Mouse (Mus musculus) megakaryocyte-erythroid progenitor cell, adult 5-6 weeks (primary cell): ENCODE results near the gene Pgd. TPM values are rescaled to one million over a fixed set of nuclear protein-coding genes. Genes with fewer than 3 reads are reported as not detected.
"Not testable (repeated sequence)": the region's sequence is repeated elsewhere in the genome, so short reads cannot be mapped to it uniquely, and the experiment has no call there.

Source experiments
- ATAC-seq: replicated peaks from 2 replicates; pipeline ENCODE4 v1.8.0; 2016; ENCODE audit warnings: mild to moderate bottlenecking, inconsistent platforms; ENCODE audit not compliant: severe bottlenecking, poor library complexity, low FRiP score, low TSS enrichment
- total RNA-seq, 2 experiments: library from RNA; stranded (forward) in 1 of 2; stranded (reverse) in 1 of 2; fragments of 200-1000, 215-1000 nt in 1 of 2; fragments of >200 nt in 1 of 2; fragmentation: Nextera tagmentation in 1 of 2; gene quantifications; 2 replicates each; pipeline ENCODE4 v1.2.3; 2014 to 2017

The Pgd gene
- total RNA-seq, 2 experiments from 2014 or later: 42.4 to 59.1 TPM

DNA sequence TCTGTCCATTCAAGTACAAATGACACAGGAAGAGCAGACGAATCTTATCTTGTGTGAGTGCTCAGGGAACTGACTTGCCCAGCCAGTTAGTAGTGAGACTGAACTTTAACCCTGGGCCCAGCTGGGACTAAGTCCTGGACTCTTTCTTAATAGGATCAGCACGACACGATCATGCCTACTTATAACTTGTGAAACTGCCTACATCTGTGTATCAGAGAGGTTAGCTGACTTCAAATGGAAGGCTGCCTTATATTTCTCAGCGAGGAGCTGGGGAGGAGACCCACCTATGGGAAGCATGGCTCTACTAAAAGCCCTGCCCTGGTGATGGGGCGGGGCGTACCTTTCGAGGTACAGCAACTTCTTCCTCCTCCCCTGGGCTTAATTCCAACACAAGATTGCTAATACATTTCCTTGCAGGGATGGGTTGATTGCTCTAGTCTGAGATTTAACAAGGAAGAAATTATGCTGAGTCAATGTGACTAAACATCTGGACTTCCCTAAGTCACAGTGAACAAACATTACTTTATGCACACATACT, 3.9 kb upstream of the Pgd start:
- no peak for ATAC-seq

DNA sequence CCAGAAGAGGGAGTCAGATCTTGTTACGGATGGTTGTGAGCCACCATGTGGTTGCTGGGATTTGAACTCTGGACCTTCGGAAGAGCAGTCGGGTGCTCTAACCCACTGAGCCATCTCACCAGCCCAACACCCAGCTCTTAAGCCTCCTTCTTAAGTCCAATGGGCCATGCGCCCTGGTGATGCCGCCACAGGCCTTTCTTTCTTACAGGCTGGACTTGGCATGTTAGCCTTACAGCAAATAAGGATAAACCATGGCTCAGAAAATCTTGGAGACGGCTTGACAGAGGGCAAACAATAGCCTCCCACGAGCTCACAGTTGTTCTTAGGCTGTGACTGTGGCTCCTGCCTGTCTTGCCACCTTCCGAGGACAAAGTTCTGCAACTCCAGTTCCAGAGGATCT, 3.4 kb upstream of the Pgd start:
- ATAC-seq: not testable (repeated sequence)

DNA sequence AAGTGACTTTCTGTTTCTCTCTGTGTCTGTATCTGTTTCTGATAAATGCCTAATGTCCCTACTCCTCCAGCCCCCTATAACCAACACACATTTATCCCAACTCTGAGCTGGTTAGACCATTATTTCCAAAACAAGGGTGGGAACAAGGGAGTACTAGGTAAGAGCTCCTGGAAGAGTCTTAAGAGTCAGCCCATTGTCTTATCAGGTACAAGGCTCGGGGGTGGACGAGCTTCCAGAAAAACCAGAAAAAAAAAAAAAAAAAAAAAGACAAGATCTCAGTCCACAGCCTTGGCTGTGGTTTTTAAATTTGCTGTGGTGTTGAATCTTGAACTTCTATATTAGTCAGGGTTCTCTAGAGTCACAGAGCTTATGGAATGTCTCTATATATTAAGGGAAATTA, 1.4 kb upstream of the Pgd start:
- no peak for ATAC-seq

DNA sequence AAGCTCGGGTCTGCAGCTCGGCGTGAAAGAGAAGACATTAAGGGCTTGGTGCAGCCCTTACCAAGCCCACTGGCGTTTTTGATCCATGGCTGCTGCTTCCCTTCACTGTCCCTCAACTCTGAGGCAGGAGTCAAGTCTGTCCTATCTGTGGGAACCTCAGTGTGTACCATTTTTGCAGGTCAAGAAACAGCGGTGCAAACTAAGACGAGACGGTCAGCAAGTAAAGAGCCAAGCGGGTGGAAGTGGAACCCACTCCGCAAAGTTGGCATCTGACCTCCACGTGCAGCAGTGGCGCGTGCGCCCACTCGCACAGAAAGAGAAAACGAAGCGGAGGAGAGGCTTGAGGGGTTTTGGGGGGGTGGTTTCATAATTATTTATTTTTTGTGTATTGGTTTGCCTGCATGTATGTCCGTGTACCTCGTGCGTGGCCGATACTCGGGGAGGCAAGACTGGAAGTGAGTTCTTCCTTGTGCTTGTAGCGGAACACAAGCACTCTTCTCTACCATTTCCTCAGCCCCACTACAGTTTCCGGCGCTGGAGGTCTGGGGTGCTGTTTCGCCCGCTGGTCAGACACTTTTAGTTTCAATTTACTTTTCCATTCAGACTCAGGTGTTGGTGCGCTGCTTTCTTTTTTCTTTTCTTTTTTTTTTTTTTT, 513 bp upstream of the Pgd start:
- 0 out of 2 replicates have a peak, but pooled peaks have one; percentile 13 for ATAC-seq

DNA sequence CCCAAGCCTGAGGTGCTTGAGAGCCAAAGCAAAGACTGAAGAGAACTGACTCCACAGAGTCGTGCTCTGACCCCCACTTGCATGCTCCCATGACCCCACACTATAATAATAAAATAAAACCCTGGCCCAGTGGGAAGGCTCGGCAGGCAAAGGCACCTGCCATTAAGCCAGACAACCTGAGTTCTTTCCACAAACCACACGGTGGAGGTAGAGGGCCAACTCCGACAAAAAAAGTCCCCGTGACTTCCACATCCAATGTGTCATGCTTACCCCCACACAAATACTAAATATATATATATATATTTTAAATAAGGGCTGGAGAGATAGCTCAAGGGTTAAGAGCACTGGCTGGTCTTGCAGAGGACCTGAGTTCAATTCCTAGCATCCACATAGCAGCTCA, 2.4 kb downstream of the Pgd start:
- no peak for ATAC-seq

DNA sequence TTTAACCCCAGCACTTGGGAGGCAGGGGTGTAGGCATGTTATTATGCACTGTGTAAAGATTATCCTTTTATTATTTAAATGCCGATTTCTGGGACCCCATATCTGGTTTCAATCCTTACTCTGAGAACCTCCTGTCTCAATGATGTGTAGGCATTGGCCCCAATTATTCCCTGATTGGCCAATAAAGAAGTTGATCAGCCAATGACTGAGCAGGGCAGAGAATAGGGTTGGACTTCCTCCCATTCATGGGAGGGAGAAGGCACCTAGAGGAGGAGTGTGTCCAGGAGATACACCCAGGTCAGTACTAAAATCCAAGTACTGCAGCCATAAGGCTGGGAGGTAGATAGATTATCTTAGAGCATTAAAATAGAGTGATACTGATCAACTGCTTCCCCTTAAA, 3.4 kb downstream of the Pgd start:
- ATAC-seq: no peak

DNA sequence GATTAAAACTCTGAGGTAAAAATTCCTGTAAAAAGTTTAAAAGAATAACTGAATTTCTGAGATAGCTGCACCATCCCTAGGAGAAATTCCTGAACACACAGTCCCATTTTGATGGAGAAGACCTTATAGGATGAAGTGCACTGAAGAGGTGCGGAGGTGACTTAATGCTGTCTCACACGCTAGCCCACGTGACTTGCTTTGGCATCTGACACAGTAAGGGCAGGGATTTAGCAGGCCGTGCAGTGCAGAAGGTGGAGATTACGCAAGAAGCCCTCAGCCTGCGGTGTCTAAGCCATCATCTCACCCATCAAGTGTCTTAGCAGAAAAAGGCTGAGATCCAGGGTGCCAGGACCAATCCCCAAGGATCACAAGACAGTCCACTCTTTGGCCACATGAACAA, 5.4 kb downstream of the Pgd start:
- ATAC-seq: no peak

DNA sequence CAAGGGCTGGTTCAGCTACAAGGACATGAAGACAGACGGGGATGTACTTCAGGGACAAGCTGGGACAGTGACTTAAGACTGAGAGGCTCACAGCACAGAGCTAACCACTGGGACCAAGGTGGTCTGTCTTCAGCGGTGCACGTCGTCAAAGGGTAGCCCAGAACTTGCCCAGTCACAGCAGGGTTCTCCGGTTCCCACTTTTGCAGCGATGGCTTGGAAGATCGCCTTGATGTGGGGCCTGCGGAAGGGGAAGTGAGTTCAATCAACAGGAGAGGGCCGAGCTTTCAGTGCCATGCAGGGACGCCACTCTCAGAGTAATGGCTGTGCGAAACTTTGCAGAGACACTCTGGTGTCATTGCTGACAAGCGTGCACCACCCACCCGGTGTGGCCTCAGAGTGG, 6.7 kb downstream of the Pgd start:
- ATAC-seq: no peak

DNA sequence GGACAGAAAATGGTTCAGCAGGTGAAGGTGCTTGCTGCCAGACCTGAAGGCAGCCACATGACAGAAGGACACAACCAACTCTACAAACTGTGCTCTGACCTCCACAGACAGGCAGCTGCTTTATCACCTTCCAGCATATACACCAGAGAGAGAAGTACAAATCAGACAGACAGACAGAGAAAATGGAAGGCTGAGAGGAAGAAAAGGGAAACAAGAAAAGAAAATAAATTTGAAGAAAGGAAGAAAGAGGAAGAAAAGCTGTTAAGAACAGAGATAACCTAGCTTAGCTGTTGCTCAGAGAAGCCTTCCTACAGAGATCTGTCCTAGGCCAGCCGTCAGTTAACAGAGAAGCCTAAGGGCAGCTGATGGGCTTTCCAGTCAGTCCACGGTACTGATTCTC, 7.4 kb downstream of the Pgd start:
- no peak for ATAC-seq

DNA sequence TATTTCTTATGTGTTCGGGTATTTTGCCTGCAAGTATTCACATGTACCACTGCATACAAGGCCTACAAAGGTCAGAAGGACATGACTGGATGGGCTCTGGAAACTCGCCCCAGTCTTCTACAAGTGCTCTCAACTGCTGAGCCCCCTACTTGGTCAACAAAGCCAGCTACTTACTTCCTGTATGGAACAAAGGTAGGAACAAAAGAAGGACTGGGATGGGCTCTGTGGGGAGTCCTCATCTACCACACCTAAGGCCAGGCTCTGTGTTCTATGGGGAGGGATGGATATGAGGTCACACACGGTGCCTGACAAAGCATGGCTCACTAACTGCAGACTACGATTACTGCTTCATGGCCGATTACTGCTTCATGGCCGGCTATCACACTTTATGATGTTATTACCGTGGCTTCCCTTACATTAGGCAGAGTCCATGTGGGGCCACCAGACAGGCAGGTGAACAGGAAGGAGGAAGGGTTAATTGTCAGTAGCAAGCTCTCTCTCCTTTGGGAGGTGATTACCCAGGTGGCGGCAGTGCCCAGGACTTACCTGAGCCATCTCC, 9.1 kb downstream of the Pgd start:
- ATAC-seq: no peak

DNA sequence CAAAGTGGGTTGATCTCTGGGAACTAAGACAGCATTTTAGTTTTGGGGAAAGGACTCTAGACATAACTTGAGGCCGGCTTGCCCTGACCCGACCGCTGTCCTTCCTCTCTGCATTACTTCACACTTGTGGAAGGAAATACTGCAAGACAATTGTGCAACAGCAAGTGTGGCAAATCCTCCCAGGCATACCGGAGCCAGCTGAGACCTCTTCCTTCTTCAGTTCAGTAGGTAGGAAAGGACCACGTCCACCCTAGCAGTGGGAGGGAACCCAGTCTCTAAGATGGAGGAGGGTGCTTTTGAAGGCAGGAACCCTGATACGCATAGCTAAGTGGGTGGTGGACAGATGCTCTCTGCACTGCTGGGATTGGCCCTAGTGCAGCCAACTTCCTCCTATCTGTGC, 10.9 kb downstream of the Pgd start:
- ATAC-seq: no peak

DNA sequence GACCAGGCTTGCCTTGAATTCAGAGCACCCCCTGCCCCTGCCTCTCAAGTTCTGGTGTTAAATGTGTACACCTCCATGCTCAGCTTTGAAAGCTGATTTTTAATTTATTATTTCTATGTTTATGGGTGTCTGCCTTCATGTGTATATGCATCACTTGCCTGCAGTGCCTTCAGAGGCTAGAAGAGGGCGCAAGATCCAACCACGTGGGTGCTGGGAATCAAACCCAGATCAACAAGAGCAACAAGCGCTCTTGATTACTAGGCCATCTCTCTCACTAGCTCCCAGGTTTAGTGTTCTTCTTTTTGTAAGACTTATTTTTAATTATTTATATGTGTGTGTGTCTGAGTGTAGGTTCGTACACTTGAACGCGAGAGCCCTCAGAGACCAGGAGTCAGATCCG, 11.7 kb downstream of the Pgd start:
- no peak for ATAC-seq

DNA sequence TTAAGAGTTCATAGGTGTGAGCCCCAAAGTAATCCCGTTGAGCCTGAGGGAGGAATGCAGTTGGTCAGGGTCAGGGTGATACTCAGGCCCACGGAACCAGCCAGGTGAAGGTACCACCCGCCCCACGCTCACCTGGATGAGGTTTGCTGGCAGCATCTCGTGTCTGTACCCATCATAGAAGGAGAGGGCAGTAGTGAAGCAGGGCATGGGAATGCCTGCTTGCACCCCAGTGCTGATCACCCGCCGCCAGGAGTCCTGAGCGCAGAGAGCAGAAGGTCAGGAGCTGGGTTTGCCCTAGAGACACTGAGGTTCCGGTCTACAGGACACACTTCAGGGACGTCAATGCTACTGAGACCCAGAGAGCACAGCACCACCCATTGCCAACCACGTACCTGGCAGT, 15.8 kb downstream of the Pgd start:
- ATAC-seq: no peak

DNA sequence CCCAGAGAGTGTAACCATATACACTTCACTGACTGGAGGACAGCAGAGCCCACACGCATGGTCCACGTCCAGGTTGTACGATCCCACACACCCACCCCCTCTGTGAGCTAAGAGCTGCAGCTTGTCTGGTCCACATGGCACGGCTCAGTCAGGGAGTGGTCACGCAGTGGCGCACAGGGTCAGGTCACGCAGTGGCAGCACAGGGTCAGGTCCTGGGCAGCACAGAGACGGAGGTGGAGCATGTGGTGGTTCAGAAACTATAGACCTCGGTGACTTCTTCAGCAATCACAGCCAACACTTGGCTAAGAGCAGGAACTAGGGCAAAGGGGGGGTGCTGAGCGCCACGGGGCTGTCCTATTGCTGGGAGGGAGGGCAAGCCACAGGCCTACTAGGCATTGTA, 16.3 kb downstream of the Pgd start:
- ATAC-seq: no peak

DNA sequence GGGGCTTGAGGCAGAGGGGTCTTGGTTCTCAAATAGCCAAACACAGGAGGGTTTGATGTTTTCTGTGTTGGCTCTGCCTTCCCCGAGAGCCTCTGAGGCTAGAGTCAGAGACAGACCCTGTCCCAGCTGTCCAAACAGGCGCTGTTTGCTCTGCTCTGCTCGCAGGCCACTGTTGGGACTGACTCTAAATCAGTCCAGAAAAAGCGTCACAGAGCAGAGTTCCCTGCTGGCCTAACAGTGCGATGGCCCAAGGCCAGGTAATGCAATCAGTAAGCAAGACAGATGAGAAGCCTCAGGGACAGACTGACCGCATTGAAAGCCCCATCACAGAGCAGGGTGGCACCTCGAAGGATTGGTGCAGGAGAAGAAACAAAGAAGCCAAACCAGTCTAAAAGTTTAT, 17.0 kb downstream of the Pgd start:
- ATAC-seq: no peak

DNA sequence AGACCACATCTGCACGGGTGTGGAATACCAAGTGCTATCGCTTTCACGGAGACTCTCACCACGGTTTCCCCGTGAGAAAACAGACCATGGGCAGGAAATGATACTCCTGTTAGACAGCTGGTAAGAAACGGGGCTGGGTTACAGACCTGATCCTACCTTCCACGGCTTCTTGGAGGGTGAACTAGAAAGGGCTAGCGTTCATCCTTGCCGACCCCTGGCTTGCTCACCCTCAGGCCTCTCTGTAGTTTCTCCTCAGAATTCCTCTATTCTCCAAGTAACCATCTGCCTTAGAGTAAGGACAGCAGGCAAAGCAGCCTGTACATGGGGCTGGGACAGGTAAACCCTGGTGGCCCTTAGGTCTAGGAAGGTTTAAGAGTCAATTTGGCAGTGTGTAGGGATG, 17.4 kb downstream of the Pgd start:
- no peak for ATAC-seq

DNA sequence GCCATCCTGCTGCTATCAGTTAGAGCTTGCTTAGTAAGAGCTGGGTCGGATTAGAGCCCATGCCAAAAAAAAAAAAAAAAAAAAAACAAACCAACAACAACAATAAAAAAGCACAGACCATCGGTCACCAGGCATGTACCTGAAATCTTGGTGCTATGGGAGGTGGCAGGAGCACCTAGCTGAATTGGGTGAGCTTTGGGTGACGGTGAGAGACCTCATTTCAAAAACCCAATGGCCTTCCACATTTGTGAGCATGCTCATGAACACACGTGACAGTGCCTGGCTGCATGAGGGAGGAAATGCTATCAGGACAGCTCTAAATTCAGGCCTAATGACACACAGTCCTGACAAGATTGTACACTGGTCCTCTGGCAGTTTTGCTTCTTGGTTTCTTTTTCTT, 18.5 kb downstream of the Pgd start:
- no peak for ATAC-seq

DNA sequence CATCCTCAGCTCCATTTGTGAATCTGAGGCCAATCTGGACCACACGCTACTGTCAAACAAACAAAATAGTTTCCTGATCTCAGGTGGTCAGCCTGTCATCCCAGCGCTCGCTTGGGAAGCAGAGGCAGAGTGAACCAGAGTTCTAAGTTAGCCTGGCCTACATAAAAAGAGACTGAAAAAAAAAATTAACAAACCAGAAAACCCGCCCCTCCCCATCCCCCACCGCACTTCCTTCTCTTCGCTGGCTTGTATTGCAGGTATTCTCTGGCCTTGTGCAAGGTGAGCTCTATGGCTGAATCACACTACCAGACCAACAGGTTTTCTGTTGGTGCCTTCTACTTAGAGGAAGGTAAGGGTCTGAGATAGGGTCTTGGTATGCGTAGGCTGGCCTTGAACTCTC, 19.0 kb downstream of the Pgd start:
- no peak for ATAC-seq

DNA sequence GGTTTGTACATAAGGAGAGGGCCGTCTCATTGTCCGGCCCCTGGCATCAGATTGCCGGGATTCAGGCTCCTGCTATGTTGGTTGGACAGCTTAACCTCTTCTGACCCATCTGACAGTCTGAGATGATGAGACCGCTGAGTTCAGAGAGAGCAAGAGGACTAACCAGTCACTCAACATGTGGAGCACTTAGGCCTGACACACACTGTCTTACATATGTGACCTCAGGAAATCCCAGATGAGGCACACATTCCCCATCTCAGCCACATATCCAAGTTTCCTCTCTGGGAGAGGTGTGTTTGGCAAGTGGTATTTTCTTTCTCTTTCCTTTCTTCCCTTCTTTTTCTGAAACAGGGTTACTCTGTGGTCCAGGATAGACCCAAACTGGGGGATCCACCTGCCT, 21.4 kb downstream of the Pgd start:
- ATAC-seq: no peak

DNA sequence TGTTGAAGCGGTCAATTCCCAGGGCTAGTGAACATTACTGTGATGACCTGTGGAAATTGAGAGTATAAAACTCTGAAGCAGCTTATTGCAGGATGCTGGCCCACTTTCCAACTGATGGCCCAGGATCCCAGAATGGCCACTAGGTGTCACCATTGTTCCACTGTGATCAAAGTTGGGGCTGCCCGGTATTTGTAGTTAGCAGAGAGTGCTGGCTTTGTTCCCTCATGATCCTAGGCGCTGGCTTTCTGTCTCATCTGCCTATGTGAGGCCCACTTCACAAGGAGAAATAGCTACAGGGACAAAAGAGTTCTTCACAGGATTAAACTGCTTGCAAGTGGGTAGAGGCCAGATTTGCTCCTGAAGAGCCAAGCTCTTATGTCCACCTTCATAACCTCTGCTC, 22.1 kb downstream of the Pgd start:
- ATAC-seq: peak; percentile 89

DNA sequence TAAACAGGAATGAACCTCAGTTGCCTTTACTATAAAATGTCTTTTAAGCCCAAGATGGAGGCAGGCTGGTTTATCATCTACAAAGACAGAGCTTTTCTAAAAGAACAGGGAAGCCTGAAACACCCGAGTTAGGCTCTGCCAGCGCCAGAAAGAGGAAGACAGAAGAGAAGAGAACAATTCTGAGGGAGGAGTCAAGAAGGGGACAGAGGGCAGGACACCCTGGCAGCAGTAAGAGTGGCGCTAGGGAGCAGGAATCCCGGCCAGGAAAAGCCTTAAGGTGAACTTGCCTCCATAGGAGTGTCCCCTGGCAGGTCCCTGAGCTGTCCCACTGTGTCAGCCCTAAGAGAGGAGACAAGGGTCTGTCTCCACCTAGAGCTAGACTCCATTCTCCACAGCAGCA, 23.0 kb downstream of the Pgd start:
- no peak for ATAC-seq

DNA sequence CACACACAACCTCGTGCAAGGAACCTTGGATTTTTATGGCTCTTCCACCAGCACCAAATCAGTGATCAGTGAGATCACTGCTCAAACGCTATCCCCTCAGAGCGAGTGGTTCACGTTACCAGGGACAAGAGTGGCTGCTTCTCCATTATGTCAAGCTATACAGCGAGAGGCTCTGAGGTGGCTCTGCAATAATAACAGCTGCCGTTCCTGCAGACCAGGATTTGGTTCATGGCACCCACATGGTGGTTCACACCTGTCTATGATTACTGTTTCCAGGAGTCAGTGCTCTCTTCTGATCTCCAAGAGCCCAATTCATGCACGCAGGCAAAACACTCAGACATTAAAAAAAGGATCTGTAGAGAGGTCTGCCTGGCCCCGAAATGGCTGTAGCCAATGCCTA, 28.1 kb downstream of the Pgd start:
- no peak for ATAC-seq
